Mouse (Mus musculus): Measurements from ENCODE around the gene Ank2. TPM values are rescaled to one million over a fixed set of nuclear protein-coding genes. Genes with fewer than 3 reads are reported as not detected.

The Ank2 gene
- polyA plus RNA-seq (2021; fragmentation: Nextera tagmentation) = 133 and 141 TPM in 2 replicates
- long read RNA-seq, experiment 1, full-length matches to known transcripts = 88 of 190 reads
- long read RNA-seq, experiment 1, partial matches to known transcripts = 67 of 190 reads
- long read RNA-seq, experiment 1, other reads (novel, unspliced or antisense) = 35 of 190 reads
- long read RNA-seq, experiment 2, transcript Ank2-219 (1 exons, 2,491 nt) = minor isoform, 20 of 117 reads
- long read RNA-seq, experiment 2, transcript Ank2-216 (1 exons, 2,359 nt) = major isoform, 40 of 117 reads
- long read RNA-seq, experiment 2, partial matches to known transcripts = 17 of 117 reads
- long read RNA-seq, experiment 2, other reads (novel, unspliced or antisense) = 38 of 117 reads

GRCm38 (mm10) chr3:127498742-127499400, at the start of gene Ank2:
Gene Ank2 (minus strand): TSS chr3:127499350.

Other genes with a start within 250 kb of the Ank2 start
- gene Larp7, start 54.0 kb upstream of the Ank2 start, polyA plus RNA-seq (2021; fragmentation: Nextera tagmentation) = 14.9 and 16.0 TPM in 2 replicates
- 0.38 and 0.51 TPM in 2 replicates for gene Zgrf1, start 54.1 kb upstream of the Ank2 start, polyA plus RNA-seq (2021; fragmentation: Nextera tagmentation)
- 0.20 and 0.50 TPM in 2 replicates for gene Neurog2, start 133.8 kb upstream of the Ank2 start, polyA plus RNA-seq (2021; fragmentation: Nextera tagmentation)